Mouse (Mus musculus) neural tube, embryonic 14.5 days (tissue): ENCODE measurements at regions not wholly inside any gene's neighbourhood (a gene's known extent, or its start where the extent isn't known, plus 50 kb on each side); places are given as distances from the start of the nearest gene placed in this dataset.

Experiments
- ATAC-seq: fragments of 200-750 bp; cut with Nextera tagmentation; 2 replicates; pipeline ENCODE4 v1.8.0; 2017; ENCODE audit warnings: low read depth, mild to moderate bottlenecking, moderate TSS enrichment, moderate library complexity
- H3K27ac ChIP-seq: fragments of 300-500 bp; sonication (generic); 2 replicates; pipeline ENCODE4 v1.5.1; 2014; ENCODE audit warnings: low read depth, mild to moderate bottlenecking, control low read depth, low read length, moderate library complexity, mixed read lengths
- H3K27me3 ChIP-seq: fragments of 300-500 bp; sonication (generic); 2 replicates; pipeline ENCODE4 v1.6.1; 2014; ENCODE audit warnings: low read length; ENCODE audit not compliant: control insufficient read depth, insufficient read depth
- H3K36me3 ChIP-seq: fragments of 300-500 bp; sonication (generic); 2 replicates; pipeline ENCODE4 v1.6.1; 2014; ENCODE audit warnings: low read length, mixed read lengths; ENCODE audit not compliant: control insufficient read depth, insufficient read depth
- H3K4me1 ChIP-seq: fragments of 300-500 bp; sonication (generic); 2 replicates; pipeline ENCODE4 v1.6.1; 2014; ENCODE audit warnings: low read length; ENCODE audit not compliant: control insufficient read depth, insufficient read depth
- H3K4me2 ChIP-seq: fragments of 300-500 bp; sonication (generic); 2 replicates; pipeline ENCODE4 v1.6.1; 2014; ENCODE audit warnings: mild to moderate bottlenecking, low read depth, low read length, control low read depth
- H3K4me3 ChIP-seq: fragments of 300-500 bp; sonication (generic); 2 replicates; pipeline ENCODE4 v1.5.1; 2014; ENCODE audit warnings: low read depth, low read length, control low read depth, mixed read lengths
- H3K9ac ChIP-seq: fragments of 300-500 bp; sonication (generic); replicated peaks from 2 replicates; pipeline ENCODE4 v1.6.1; 2014; ENCODE audit warnings: low read depth, mild to moderate bottlenecking, control low read depth, low read length, mixed read lengths
- H3K9me3 ChIP-seq: fragments of 300-500 bp; sonication (generic); 2 replicates; pipeline ENCODE4 v1.6.1; 2016; ENCODE audit warnings: low read length; ENCODE audit not compliant: control insufficient read depth
- WGBS: fragments of 180-500 bp; shearing (Covaris S2); extraction: QIAGEN DNeasy Blood & Tissue Kit; methylation state at CpG from one replicate; pipeline ENCODE4 v1.1.7; 2014; 5-methylcytosine and 5-hydroxymethylcytosine counted together

- H3K4me3 ChIP-seq = no peak overlapping the region
Measured at GRCm38 (mm10) chr19:15299474-15299873, 647.7 kb downstream of the Psat1 start.

GRCm38 (mm10) chr19:15285016-15285415 lies 662.1 kb downstream of the Psat1 start:
- no peak overlapping the region for H3K4me2 ChIP-seq
- 90% methylated on average over 2 of the region's 2 CpGs for WGBS
- H3K9ac ChIP-seq = no peak overlapping the region
- no peaks in the 10 kb centered on the region for H3K36me3 ChIP-seq
- no peak overlapping the region for H3K4me3 ChIP-seq
- no peak for ATAC-seq
- no peak overlapping the region for H3K27ac ChIP-seq
- no peaks in the 10 kb centered on the region for H3K4me1 ChIP-seq
- H3K27me3 ChIP-seq = no peaks in the 10 kb centered on the region
- no peaks in the 10 kb centered on the region for H3K9me3 ChIP-seq

More at GRCm38 (mm10) chr19:15299474-15299873, 647.7 kb downstream of the Psat1 start:
- no peaks in the 10 kb centered on the region for H3K4me1 ChIP-seq
- no peaks in the 10 kb centered on the region for H3K36me3 ChIP-seq
- H3K4me2 ChIP-seq = no peak overlapping the region
- ATAC-seq = no peak
- H3K9ac ChIP-seq = no peak overlapping the region
- no peak overlapping the region for H3K27ac ChIP-seq
- no peaks in the 10 kb centered on the region for H3K27me3 ChIP-seq
- no peaks in the 10 kb centered on the region for H3K9me3 ChIP-seq
- WGBS = 54% methylated on average over 6 of the region's 6 CpGs

GRCm38 (mm10) chr19:15242781-15243180 lies 644.9 kb upstream of the Tle4 start:
- no peak overlapping the region for H3K4me3 ChIP-seq
- no peaks in the 10 kb centered on the region for H3K4me1 ChIP-seq
- no peak overlapping the region for H3K4me2 ChIP-seq
- no peak for ATAC-seq
- no peaks in the 10 kb centered on the region for H3K9me3 ChIP-seq
- 10% methylated on average over 3 of the region's 3 CpGs for WGBS
- H3K9ac ChIP-seq = no peak overlapping the region
- no peaks in the 10 kb centered on the region for H3K36me3 ChIP-seq
- no peaks in the 10 kb centered on the region for H3K27me3 ChIP-seq
- no peak overlapping the region for H3K27ac ChIP-seq

GRCm38 (mm10) chr19:15230129-15230927 lies 632.5 kb upstream of the Tle4 start:
- H3K4me1 ChIP-seq = 0 out of 2 replicates have a peak, but pooled peaks cover 2% of the 10 kb centered on the region
- WGBS = 39% methylated on average over 2 of the region's 2 CpGs
- H3K9me3 ChIP-seq = no peaks in the 10 kb centered on the region
- H3K27ac ChIP-seq = no peak overlapping the region
- H3K4me3 ChIP-seq = no peak overlapping the region
- no peaks in the 10 kb centered on the region for H3K27me3 ChIP-seq
- H3K4me2 ChIP-seq = no peak overlapping the region
- H3K36me3 ChIP-seq = no peaks in the 10 kb centered on the region
- no peak overlapping the region for H3K9ac ChIP-seq
- ATAC-seq = peak; percentile 66; the same call in 1 of the 2 replicates

- no peaks in the 10 kb centered on the region for H3K4me1 ChIP-seq
- no peaks in the 10 kb centered on the region for H3K9me3 ChIP-seq
- no peak overlapping the region for H3K27ac ChIP-seq
- no peak overlapping the region for H3K4me3 ChIP-seq
- no peak overlapping the region for H3K9ac ChIP-seq
- 90% methylated on average over 3 of the region's 3 CpGs for WGBS
- H3K4me2 ChIP-seq = no peak overlapping the region
- no peaks in the 10 kb centered on the region for H3K27me3 ChIP-seq
- H3K36me3 ChIP-seq = no peaks in the 10 kb centered on the region
- no peak for ATAC-seq
Measured at GRCm38 (mm10) chr19:15217387-15217786, 619.5 kb upstream of the Tle4 start.

- 64% methylated on average over 3 of the region's 3 CpGs for WGBS
Measured at GRCm38 (mm10) chr19:15214651-15215050, 616.8 kb upstream of the Tle4 start.

GRCm38 (mm10) chr19:15212881-15213280 lies 615.0 kb upstream of the Tle4 start:
- no peaks in the 10 kb centered on the region for H3K27me3 ChIP-seq
- H3K4me1 ChIP-seq = no peaks in the 10 kb centered on the region
- H3K4me3 ChIP-seq = no peak overlapping the region
- no peaks in the 10 kb centered on the region for H3K9me3 ChIP-seq
- H3K36me3 ChIP-seq = no peaks in the 10 kb centered on the region
- no peak overlapping the region for H3K9ac ChIP-seq
- WGBS = 41% methylated on average over 5 of the region's 5 CpGs
- no peak for ATAC-seq
- H3K4me2 ChIP-seq = no peak overlapping the region
- no peak overlapping the region for H3K27ac ChIP-seq

More at GRCm38 (mm10) chr19:15214651-15215050, 616.8 kb upstream of the Tle4 start:
- Histone ChIP-seq H3K27ac (no peak overlapping the region), H3K4me1 (no peaks in the 10 kb centered on the region), H3K9ac (no peak overlapping the region), H3K4me2 (no peak overlapping the region), H3K4me3 (no peak overlapping the region), H3K27me3 (no peaks in the 10 kb centered on the region), H3K36me3 (no peaks in the 10 kb centered on the region), H3K9me3 (no peaks in the 10 kb centered on the region)
- no peak for ATAC-seq

- Histone ChIP-seq H3K36me3 (no peaks in the 10 kb centered on the region), H3K4me3 (no peak overlapping the region), H3K9ac (no peak overlapping the region), H3K27ac (no peak overlapping the region), H3K9me3 (no peaks in the 10 kb centered on the region), H3K4me2 (no peak overlapping the region), H3K4me1 (peaks cover 4% of the 10 kb centered on the region; the same call in 1 of the 2 replicates), H3K27me3 (no peaks in the 10 kb centered on the region)
- WGBS = 93% methylated on average over 1 of the region's 1 CpGs
- ATAC-seq = no peak
Measured at GRCm38 (mm10) chr19:15203039-15203438, 605.2 kb upstream of the Tle4 start.

- Histone ChIP-seq H3K4me1 (peaks cover 4% of the 10 kb centered on the region; the same call in 1 of the 2 replicates), H3K27me3 (no peaks in the 10 kb centered on the region), H3K36me3 (no peaks in the 10 kb centered on the region), H3K9me3 (no peaks in the 10 kb centered on the region), H3K4me2 (no peak overlapping the region), H3K4me3 (no peak overlapping the region), H3K9ac (no peak overlapping the region), H3K27ac (no peak overlapping the region)
- 17% methylated on average over 3 of the region's 3 CpGs for WGBS
- peak; percentile 34; the same call in 1 of the 2 replicates for ATAC-seq
Measured at GRCm38 (mm10) chr19:15201262-15201661, 603.4 kb upstream of the Tle4 start.
